Mouse (Mus musculus): Measurements from ENCODE around the gene Erbin. TPM values are rescaled to one million over a fixed set of nuclear protein-coding genes. Genes with fewer than 3 reads are reported as not detected.

The Erbin gene
- polyA plus RNA-seq, 1 experiment from 2014 or later, result 17.2 TPM

DNA sequence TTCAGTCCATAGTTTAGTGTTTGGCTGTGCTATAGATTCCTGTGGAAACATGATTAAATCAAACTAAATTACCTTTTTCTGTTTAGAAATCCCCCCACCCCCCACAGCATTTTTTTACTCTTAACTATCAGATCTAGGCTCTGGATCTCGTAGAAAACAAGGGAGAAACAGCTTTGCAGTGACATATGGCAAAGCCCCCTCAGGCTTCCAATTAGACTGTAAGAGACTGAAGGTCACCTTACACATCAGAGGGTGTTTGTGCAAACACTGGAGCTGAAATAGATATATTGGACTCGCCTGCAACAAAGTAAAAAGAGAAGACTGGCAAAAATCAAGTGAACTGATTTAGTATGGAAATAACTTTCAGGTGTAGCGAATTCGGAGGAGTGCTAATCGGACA, 116.6 kb downstream of the Erbin start:
- Histone ChIP-seq H3K4me3 (ENCODE audit: low read length) (no peak overlapping the region), H3K27me3 (ENCODE audit: control insufficient read depth, insufficient read depth, low read depth, low read length) (no peaks in the 10 kb centered on the region), H3K4me2 (ENCODE audit: low read depth, low read length) (no peak overlapping the region), H3K9ac (ENCODE audit: low read length) (no peak overlapping the region), H3K27ac (ENCODE audit: low read length) (no peak overlapping the region), H3K4me1 (replicated peaks; ENCODE audit: control insufficient read depth, insufficient read depth, low read length) (no peaks in the 10 kb centered on the region), H3K36me3 (ENCODE audit: control insufficient read depth, insufficient read depth, low read length) (no peaks in the 10 kb centered on the region), H3K9me3 (ENCODE audit: control insufficient read depth, low read length) (no peaks in the 10 kb centered on the region)
- WGBS, result 78% methylated on average over 5 of the region's 5 CpGs
- no peak for ATAC-seq (ENCODE audit: low read depth)

GRCm38 (mm10) chr13:103801021-103801420, 119.3 kb downstream of the Erbin start:
- H3K36me3 ChIP-seq (ENCODE audit: control insufficient read depth, insufficient read depth, low read length), result no peaks in the 10 kb centered on the region
- no peaks in the 10 kb centered on the region for H3K27me3 ChIP-seq (ENCODE audit: control insufficient read depth, insufficient read depth, low read depth, low read length)
- H3K4me3 ChIP-seq (ENCODE audit: low read length), result no peak overlapping the region
- no peak overlapping the region for H3K9ac ChIP-seq (ENCODE audit: low read length)
- ATAC-seq (ENCODE audit: low read depth), result no peak
- no peak overlapping the region for H3K27ac ChIP-seq (ENCODE audit: low read length)
- H3K4me2 ChIP-seq (ENCODE audit: low read depth, low read length), result no peak overlapping the region
- WGBS, result 91% methylated on average over 1 of the region's 1 CpGs
- H3K9me3 ChIP-seq (ENCODE audit: control insufficient read depth, low read length), result no peaks in the 10 kb centered on the region
- H3K4me1 ChIP-seq (replicated peaks; ENCODE audit: control insufficient read depth, insufficient read depth, low read length), result no peaks in the 10 kb centered on the region

DNA sequence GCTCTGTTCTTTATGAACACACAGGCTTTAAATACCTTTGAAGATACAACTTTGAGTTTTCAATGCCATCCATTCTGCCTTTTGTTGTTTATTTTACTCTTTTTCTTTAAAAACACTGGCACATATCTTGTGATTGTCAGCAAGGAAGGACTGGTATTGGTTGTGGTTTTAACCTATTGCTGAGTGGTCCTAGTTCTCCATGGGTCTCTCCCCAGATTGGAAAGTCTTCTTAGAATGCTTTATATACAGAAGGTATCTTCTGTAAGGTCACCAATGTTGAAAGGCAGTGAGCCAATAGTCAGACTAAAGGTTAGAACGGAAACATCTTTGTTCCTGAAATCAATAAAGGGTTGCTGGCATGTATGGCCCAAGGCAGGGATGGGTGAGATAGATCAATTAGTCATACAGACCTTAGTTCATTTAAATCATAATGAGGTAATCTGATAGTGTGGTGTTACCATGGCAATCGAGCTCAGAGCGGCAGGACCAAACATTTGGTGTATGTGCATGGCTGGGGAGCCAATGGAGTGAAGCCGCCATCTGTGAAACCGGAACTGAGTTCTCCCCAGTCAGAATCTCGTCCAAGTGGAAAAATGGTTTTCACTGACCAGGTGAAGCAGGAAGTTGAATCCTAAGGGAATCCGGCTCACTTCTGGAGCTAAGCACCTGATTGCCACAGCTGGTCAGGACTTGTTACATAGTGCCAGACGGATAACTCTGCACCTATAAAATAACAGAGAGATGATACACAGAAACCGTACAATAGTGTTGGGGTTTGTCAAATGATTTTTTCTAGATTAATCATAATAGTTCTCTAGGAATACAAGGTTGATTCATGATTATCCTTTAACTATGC, 125.4 kb downstream of the Erbin start:
- Histone ChIP-seq H3K36me3 (ENCODE audit: control insufficient read depth, insufficient read depth, low read length) (no peaks in the 10 kb centered on the region), H3K27ac (ENCODE audit: low read length) (no peak overlapping the region), H3K4me1 (replicated peaks; ENCODE audit: control insufficient read depth, insufficient read depth, low read length) (no peaks in the 10 kb centered on the region), H3K27me3 (ENCODE audit: control insufficient read depth, insufficient read depth, low read depth, low read length) (no peaks in the 10 kb centered on the region), H3K9me3 (ENCODE audit: control insufficient read depth, low read length) (no peaks in the 10 kb centered on the region), H3K4me3 (ENCODE audit: low read length) (no peak overlapping the region), H3K4me2 (ENCODE audit: low read depth, low read length) (no peak overlapping the region), H3K9ac (ENCODE audit: low read length) (no peak overlapping the region)
- ATAC-seq (ENCODE audit: low read depth), result no peak
- WGBS, result 74% methylated on average over 9 of the region's 9 CpGs

GRCm38 (mm10) chr13:103779922-103780585, 140.3 kb downstream of the Erbin start:
- no peak overlapping the region; the same call in 1 of the 2 replicates for H3K4me2 ChIP-seq (ENCODE audit: low read depth, low read length)
- no peaks in the 10 kb centered on the region for H3K4me1 ChIP-seq (replicated peaks; ENCODE audit: control insufficient read depth, insufficient read depth, low read length)
- 31% methylated on average over 11 of the region's 11 CpGs for whole genome bisulfite sequencing
- no peak overlapping the region for H3K4me3 ChIP-seq (ENCODE audit: low read length)
- ATAC-seq (ENCODE audit: low read depth), result no peak
- H3K9me3 ChIP-seq (ENCODE audit: control insufficient read depth, low read length), result no peaks in the 10 kb centered on the region
- no peak overlapping the region for H3K9ac ChIP-seq (ENCODE audit: low read length)
- no peaks in the 10 kb centered on the region for H3K27me3 ChIP-seq (ENCODE audit: control insufficient read depth, insufficient read depth, low read depth, low read length)
- no peaks in the 10 kb centered on the region for H3K36me3 ChIP-seq (ENCODE audit: control insufficient read depth, insufficient read depth, low read length)
- no peak overlapping the region for H3K27ac ChIP-seq (ENCODE audit: low read length)

GRCm38 (mm10) chr13:103777126-103777525, 143.2 kb downstream of the Erbin start:
- Histone ChIP-seq H3K27me3 (ENCODE audit: control insufficient read depth, insufficient read depth, low read depth, low read length) (no peaks in the 10 kb centered on the region), H3K9me3 (ENCODE audit: control insufficient read depth, low read length) (no peaks in the 10 kb centered on the region), H3K36me3 (ENCODE audit: control insufficient read depth, insufficient read depth, low read length) (no peaks in the 10 kb centered on the region), H3K4me3 (ENCODE audit: low read length) (no peak overlapping the region), H3K9ac (ENCODE audit: low read length) (no peak overlapping the region), H3K27ac (ENCODE audit: low read length) (no peak overlapping the region), H3K4me1 (replicated peaks; ENCODE audit: control insufficient read depth, insufficient read depth, low read length) (peaks cover 7% of the 10 kb centered on the region), H3K4me2 (ENCODE audit: low read depth, low read length) (no peak overlapping the region)
- WGBS, result 70% methylated on average over 8 of the region's 8 CpGs
- ATAC-seq (ENCODE audit: low read depth), result no peak

- Histone ChIP-seq H3K4me2 (ENCODE audit: low read depth, low read length) (peak within 1 kb of the TSS; percentile 59), H3K4me1 (replicated peaks; ENCODE audit: control insufficient read depth, insufficient read depth, low read length) (peaks cover 13% of the 10 kb centered on the region), H3K27me3 (ENCODE audit: control insufficient read depth, insufficient read depth, low read depth, low read length) (no peaks in the 10 kb centered on the region), H3K4me3 (ENCODE audit: low read length) (peak within 1 kb of the TSS; percentile 77), H3K27ac (ENCODE audit: low read length) (peak within 1 kb of the TSS; percentile 99), H3K36me3 (ENCODE audit: control insufficient read depth, insufficient read depth, low read length) (no peaks in the 10 kb centered on the region; the same call in 1 of the 2 replicates), H3K9ac (ENCODE audit: low read length) (peak within 1 kb of the TSS; percentile 92), H3K9me3 (ENCODE audit: control insufficient read depth, low read length) (no peaks in the 10 kb centered on the region)
- peak; percentile 97 for ATAC-seq (ENCODE audit: low read depth)
- under 1% methylated on average over 80 of the region's 81 CpGs for WGBS
Observed at GRCm38 (mm10) chr13:103774119-103774757, 146.1 kb downstream of the Erbin start, which contains the start of gene Srek1. Gene Srek1, minus strand, starts transcription at chr13:103774608.

GRCm38 (mm10) chr13:103773407-103774118, 146.8 kb downstream of the Erbin start:
- ATAC-seq (ENCODE audit: low read depth), result peak; percentile 67
- peak overlapping the region; percentile 99 for H3K27ac ChIP-seq (ENCODE audit: low read length)
- WGBS, result under 1% methylated on average over 36 of the region's 36 CpGs

GRCm38 (mm10) chr13:103772917-103773316, 147.4 kb downstream of the Erbin start:
- peak overlapping the region; percentile 6 for H3K9ac ChIP-seq (ENCODE audit: low read length)
- ATAC-seq (ENCODE audit: low read depth), result no peak
- WGBS, result 13% methylated on average over 5 of the region's 5 CpGs
- H3K27me3 ChIP-seq (ENCODE audit: control insufficient read depth, insufficient read depth, low read depth, low read length), result no peaks in the 10 kb centered on the region
- peaks cover 13% of the 10 kb centered on the region for H3K4me1 ChIP-seq (replicated peaks; ENCODE audit: control insufficient read depth, insufficient read depth, low read length)
- no peaks in the 10 kb centered on the region for H3K9me3 ChIP-seq (ENCODE audit: control insufficient read depth, low read length)
- H3K4me3 ChIP-seq (ENCODE audit: low read length), result peak overlapping the region; percentile 31
- H3K4me2 ChIP-seq (ENCODE audit: low read depth, low read length), result peak overlapping the region; percentile 59
- H3K27ac ChIP-seq (ENCODE audit: low read length), result no peak overlapping the region
- H3K36me3 ChIP-seq (ENCODE audit: control insufficient read depth, insufficient read depth, low read length), result no peaks in the 10 kb centered on the region; the same call in 1 of the 2 replicates

More at GRCm38 (mm10) chr13:103773407-103774118, 146.8 kb downstream of the Erbin start:
- Histone ChIP-seq H3K9me3 (ENCODE audit: control insufficient read depth, low read length) (no peaks in the 10 kb centered on the region), H3K36me3 (ENCODE audit: control insufficient read depth, insufficient read depth, low read length) (no peaks in the 10 kb centered on the region; the same call in 1 of the 2 replicates), H3K27me3 (ENCODE audit: control insufficient read depth, insufficient read depth, low read depth, low read length) (no peaks in the 10 kb centered on the region), H3K9ac (ENCODE audit: low read length) (peak overlapping the region; percentile 92), H3K4me2 (ENCODE audit: low read depth, low read length) (peak overlapping the region; percentile 59), H3K4me1 (replicated peaks; ENCODE audit: control insufficient read depth, insufficient read depth, low read length) (peaks cover 13% of the 10 kb centered on the region), H3K4me3 (ENCODE audit: low read length) (peak overlapping the region; percentile 77)
